Mouse (Mus musculus): ENCODE results near the gene Plpp7. TPM values are rescaled to one million over a fixed set of nuclear protein-coding genes. Genes with fewer than 3 reads are reported as not detected.
A peak's percentile ranks its signal among the peaks of the same experiment; 100 is the strongest.

Plpp7 gene
- polyA plus RNA-seq, 1 experiment from 2014 or later, result 2.0 TPM

- H3K9me3 ChIP-seq (replicated peaks), result no peaks in the 10 kb centered on the region
- H3K36me3 ChIP-seq (replicated peaks), result peaks cover 77% of the 10 kb centered on the region
- ATAC-seq (ENCODE audit: insufficient read depth), result no peak
- H3K9ac ChIP-seq, result no peak overlapping the region
- peaks cover 25% of the 10 kb centered on the region for H3K4me1 ChIP-seq (replicated peaks)
- H3K4me2 ChIP-seq, result no peak overlapping the region
- no peak overlapping the region for H3K4me3 ChIP-seq (replicated peaks)
- H3K27ac ChIP-seq (replicated peaks), result no peak overlapping the region
- 88% methylated on average over 10 of the region's 10 CpGs for whole genome bisulfite sequencing (ENCODE audit: insufficient replicate concordance)
- H3K27me3 ChIP-seq, result no peaks in the 10 kb centered on the region
Measured at GRCm38 (mm10) chr2:32070747-32071146, 24.6 kb upstream of the Plpp7 start.

DNA sequence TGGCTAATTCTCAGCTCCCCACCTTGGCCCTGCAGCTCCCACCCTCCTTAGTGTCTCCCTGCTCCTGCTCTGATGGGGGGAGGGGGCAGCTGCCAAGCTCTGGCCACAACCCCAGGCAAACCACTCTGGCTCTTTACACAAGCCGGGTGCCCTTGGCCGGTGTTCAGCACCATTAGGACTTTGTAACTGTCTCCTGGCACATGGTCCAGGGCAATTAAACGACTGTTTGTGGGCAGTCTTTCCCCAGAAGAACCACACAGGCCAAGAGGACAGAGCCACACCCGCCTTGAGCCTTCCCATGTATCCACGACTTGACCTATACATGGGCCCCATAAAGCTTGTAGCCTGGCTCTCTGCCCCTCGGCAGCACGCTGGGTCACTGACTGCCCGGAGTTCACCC lies 20.9 kb upstream of the Plpp7 start:
- 70% methylated on average over 8 of the region's 8 CpGs for whole genome bisulfite sequencing (ENCODE audit: insufficient replicate concordance)
- peaks cover 65% of the 10 kb centered on the region for H3K36me3 ChIP-seq (replicated peaks)
- ATAC-seq (ENCODE audit: insufficient read depth), result no peak

GRCm38 (mm10) chr2:32075368-32075767 lies 20.0 kb upstream of the Plpp7 start:
- WGBS (ENCODE audit: insufficient replicate concordance), result 64% methylated on average over 7 of the region's 7 CpGs
- H3K27me3 ChIP-seq, result no peaks in the 10 kb centered on the region
- no peaks in the 10 kb centered on the region for H3K9me3 ChIP-seq (replicated peaks)
- H3K4me2 ChIP-seq, result no peak overlapping the region
- no peak overlapping the region for H3K27ac ChIP-seq (replicated peaks)
- peaks cover 56% of the 10 kb centered on the region for H3K4me1 ChIP-seq (replicated peaks)
- no peak overlapping the region for H3K4me3 ChIP-seq (replicated peaks)
- no peak for ATAC-seq (ENCODE audit: insufficient read depth)
- H3K9ac ChIP-seq, result no peak overlapping the region
- peaks cover 68% of the 10 kb centered on the region for H3K36me3 ChIP-seq (replicated peaks)

More for the DNA sequence above, 20.9 kb upstream of the Plpp7 start:
- Histone ChIP-seq H3K4me1 (replicated peaks) (peaks cover 46% of the 10 kb centered on the region), H3K27ac (replicated peaks) (no peak overlapping the region), H3K4me3 (replicated peaks) (no peak overlapping the region), H3K9me3 (replicated peaks) (no peaks in the 10 kb centered on the region), H3K27me3 (no peaks in the 10 kb centered on the region), H3K4me2 (no peak overlapping the region), H3K9ac (no peak overlapping the region)

- H3K36me3 ChIP-seq (replicated peaks), result peaks cover 56% of the 10 kb centered on the region
- no peak for ATAC-seq (ENCODE audit: insufficient read depth)
- peak overlapping the region; percentile 97 for H3K27ac ChIP-seq (replicated peaks)
- no peaks in the 10 kb centered on the region for H3K27me3 ChIP-seq
- no peaks in the 10 kb centered on the region for H3K9me3 ChIP-seq (replicated peaks)
- no peak overlapping the region for H3K9ac ChIP-seq
- peak overlapping the region; percentile 100 for H3K4me2 ChIP-seq
- peak overlapping the region; percentile 90; the same call in 1 of the 2 replicates for H3K4me3 ChIP-seq (replicated peaks)
- WGBS (ENCODE audit: insufficient replicate concordance), result 79% methylated on average over 10 of the region's 10 CpGs
- H3K4me1 ChIP-seq (replicated peaks), result peaks cover 72% of the 10 kb centered on the region
Measured at GRCm38 (mm10) chr2:32077744-32078143, 17.6 kb upstream of the Plpp7 start.

DNA sequence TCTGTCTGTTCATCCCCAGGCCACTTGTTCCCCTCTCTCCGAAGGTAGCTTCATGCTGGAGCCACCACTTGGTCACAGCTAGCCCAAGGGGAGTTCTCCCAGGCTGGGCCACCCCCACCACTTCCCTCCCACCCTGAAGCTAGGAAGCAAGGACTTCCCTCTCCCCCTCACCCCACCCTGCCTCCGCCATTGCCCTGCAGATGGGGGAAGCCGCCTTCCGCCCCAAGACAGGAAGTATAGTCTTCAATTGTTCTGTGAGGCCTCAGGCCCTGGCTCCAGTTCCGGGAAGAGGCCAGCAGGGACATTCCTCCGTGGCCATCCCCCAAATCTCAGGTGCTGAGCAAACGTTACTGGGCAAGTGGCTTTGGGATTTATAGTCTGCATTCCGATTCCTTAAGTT lies 16.8 kb upstream of the Plpp7 start:
- Histone ChIP-seq H3K4me3 (replicated peaks) (peak overlapping the region; percentile 90), H3K27ac (replicated peaks) (peak overlapping the region; percentile 97), H3K4me1 (replicated peaks) (peaks cover 70% of the 10 kb centered on the region), H3K9ac (peak overlapping the region; percentile 26; the same call in 1 of the 2 replicates), H3K9me3 (replicated peaks) (no peaks in the 10 kb centered on the region), H3K27me3 (peaks cover 6% of the 10 kb centered on the region; the same call in 1 of the 2 replicates), H3K4me2 (peak overlapping the region; percentile 100), H3K36me3 (replicated peaks) (peaks cover 48% of the 10 kb centered on the region)
- ATAC-seq (ENCODE audit: insufficient read depth), result no peak
- 30% methylated on average over 8 of the region's 8 CpGs for WGBS (ENCODE audit: insufficient replicate concordance)

DNA sequence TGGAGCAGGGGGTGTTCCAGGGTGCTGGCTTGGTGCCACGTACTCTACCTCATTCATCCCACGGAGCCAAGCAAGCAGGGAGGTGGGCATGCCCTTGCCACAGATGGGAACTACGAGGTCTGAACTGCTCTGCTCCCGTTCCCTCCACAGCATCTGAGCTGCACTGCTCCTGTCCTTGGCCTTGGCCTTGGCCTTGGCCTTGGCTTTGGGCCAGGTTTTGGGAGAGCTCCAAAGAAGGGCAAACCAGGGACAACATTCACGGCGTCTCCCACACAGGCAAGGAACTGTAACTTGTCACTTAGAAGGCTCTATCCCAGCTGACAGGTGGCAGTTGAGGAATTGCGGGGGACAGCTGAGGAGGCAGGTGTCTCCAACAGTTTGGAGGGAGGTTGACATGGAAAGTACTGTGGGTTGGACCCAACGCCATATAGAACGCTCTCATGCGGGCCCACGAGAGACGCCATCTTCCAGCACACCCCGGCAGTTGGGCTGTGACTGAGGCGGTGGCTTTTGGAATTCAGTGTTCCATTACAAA lies 16.1 kb upstream of the Plpp7 start:
- peak overlapping the region; percentile 95; the same call in 1 of the 2 replicates for H3K9ac ChIP-seq
- ATAC-seq (ENCODE audit: insufficient read depth), result no peak
- peak overlapping the region; percentile 100 for H3K4me2 ChIP-seq
- peaks cover 7% of the 10 kb centered on the region; the same call in 1 of the 2 replicates for H3K27me3 ChIP-seq
- peak overlapping the region; percentile 97 for H3K27ac ChIP-seq (replicated peaks)
- peaks cover 67% of the 10 kb centered on the region for H3K4me1 ChIP-seq (replicated peaks)
- WGBS (ENCODE audit: insufficient replicate concordance), result 83% methylated on average over 14 of the region's 14 CpGs
- peaks cover 41% of the 10 kb centered on the region for H3K36me3 ChIP-seq (replicated peaks)
- H3K4me3 ChIP-seq (replicated peaks), result peak overlapping the region; percentile 90
- H3K9me3 ChIP-seq (replicated peaks), result no peaks in the 10 kb centered on the region

- WGBS (ENCODE audit: insufficient replicate concordance), result 66% methylated on average over 3 of the region's 3 CpGs
- H3K27me3 ChIP-seq, result peaks cover 7% of the 10 kb centered on the region; the same call in 1 of the 2 replicates
- peaks cover 41% of the 10 kb centered on the region for H3K36me3 ChIP-seq (replicated peaks)
- peak overlapping the region; percentile 90 for H3K4me3 ChIP-seq (replicated peaks)
- H3K4me2 ChIP-seq, result peak overlapping the region; percentile 100
- peak overlapping the region; percentile 97 for H3K27ac ChIP-seq (replicated peaks)
- no peak for ATAC-seq (ENCODE audit: insufficient read depth)
- peaks cover 70% of the 10 kb centered on the region for H3K4me1 ChIP-seq (replicated peaks)
- H3K9ac ChIP-seq, result peak overlapping the region; percentile 95
- no peaks in the 10 kb centered on the region for H3K9me3 ChIP-seq (replicated peaks)
Measured at GRCm38 (mm10) chr2:32080681-32081080, 14.6 kb upstream of the Plpp7 start.

DNA sequence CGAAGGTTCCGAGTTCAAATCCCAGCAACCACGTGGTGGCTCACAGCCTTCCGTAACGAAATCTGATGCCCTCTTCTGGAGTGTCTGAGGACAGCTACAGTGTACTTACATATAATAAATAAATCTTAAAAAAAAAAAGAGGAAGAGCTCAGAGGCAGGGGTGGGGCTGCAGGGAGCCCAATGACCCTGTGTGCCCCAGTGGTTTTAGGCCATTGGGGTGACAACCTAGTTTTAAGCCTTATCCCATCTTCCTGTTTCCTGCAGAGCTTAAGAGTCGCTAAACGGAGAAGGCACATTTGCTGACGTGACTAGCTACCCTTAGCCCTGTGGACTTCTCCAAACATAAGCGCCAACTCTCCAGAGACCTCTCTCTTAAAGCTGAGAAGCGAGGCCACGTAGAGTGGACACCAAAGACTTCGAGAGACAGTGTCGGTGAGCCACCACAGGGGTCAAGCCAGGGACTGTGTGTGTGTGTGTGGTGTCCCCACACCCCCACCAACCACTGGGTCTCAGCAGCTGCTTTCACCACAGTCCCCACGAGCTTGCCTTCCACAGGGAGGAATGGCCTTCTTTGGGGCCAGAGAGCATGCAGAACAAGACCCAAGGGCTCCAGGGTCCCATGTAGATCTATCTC lies 13.9 kb upstream of the Plpp7 start:
- H3K36me3 ChIP-seq (replicated peaks), result peaks cover 41% of the 10 kb centered on the region
- WGBS (ENCODE audit: insufficient replicate concordance), result 37% methylated on average over 14 of the region's 14 CpGs
- H3K9me3 ChIP-seq (replicated peaks), result no peaks in the 10 kb centered on the region
- peak overlapping the region; percentile 100 for H3K4me2 ChIP-seq
- peaks cover 77% of the 10 kb centered on the region for H3K4me1 ChIP-seq (replicated peaks)
- no peak for ATAC-seq (ENCODE audit: insufficient read depth)
- H3K27me3 ChIP-seq, result peaks cover 9% of the 10 kb centered on the region; the same call in 1 of the 2 replicates
- H3K4me3 ChIP-seq (replicated peaks), result peak overlapping the region; percentile 90
- peak overlapping the region; percentile 97 for H3K27ac ChIP-seq (replicated peaks)
- peak overlapping the region; percentile 95 for H3K9ac ChIP-seq

- H3K4me1 ChIP-seq (replicated peaks), result peaks cover 72% of the 10 kb centered on the region
- peaks cover 17% of the 10 kb centered on the region for H3K27me3 ChIP-seq
Measured at GRCm38 (mm10) chr2:32082229-32082628, 13.1 kb upstream of the Plpp7 start.

GRCm38 (mm10) chr2:32083159-32084011 lies 11.9 kb upstream of the Plpp7 start:
- Histone ChIP-seq H3K27ac (replicated peaks) (peak overlapping the region; percentile 97), H3K9ac (peak overlapping the region; percentile 95), H3K4me2 (peak overlapping the region; percentile 100), H3K27me3 (peaks cover 28% of the 10 kb centered on the region), H3K36me3 (replicated peaks) (peaks cover 28% of the 10 kb centered on the region), H3K4me1 (replicated peaks) (peaks cover 68% of the 10 kb centered on the region), H3K4me3 (replicated peaks) (peak overlapping the region; percentile 90), H3K9me3 (replicated peaks) (no peaks in the 10 kb centered on the region)
- WGBS (ENCODE audit: insufficient replicate concordance), result under 1% methylated on average over 90 of the region's 91 CpGs
- ATAC-seq (ENCODE audit: insufficient read depth), result peak; percentile 77

More at GRCm38 (mm10) chr2:32082229-32082628, 13.1 kb upstream of the Plpp7 start:
- peak overlapping the region; percentile 97 for H3K27ac ChIP-seq (replicated peaks)
- H3K4me3 ChIP-seq (replicated peaks), result peak overlapping the region; percentile 90
- WGBS (ENCODE audit: insufficient replicate concordance), result 23% methylated on average over 2 of the region's 2 CpGs
- H3K9me3 ChIP-seq (replicated peaks), result no peaks in the 10 kb centered on the region
- peaks cover 34% of the 10 kb centered on the region for H3K36me3 ChIP-seq (replicated peaks)
- peak overlapping the region; percentile 95 for H3K9ac ChIP-seq
- ATAC-seq (ENCODE audit: insufficient read depth), result no peak
- peak overlapping the region; percentile 100 for H3K4me2 ChIP-seq

All from liver, embryonic 15.5 days (tissue).